Mouse (Mus musculus): ENCODE results near the gene Thoc3.
"Not testable (repeated sequence)": the region's sequence is repeated elsewhere in the genome, so short reads cannot be mapped to it uniquely, and the experiment has no call there.

Gene Thoc3

DNA sequence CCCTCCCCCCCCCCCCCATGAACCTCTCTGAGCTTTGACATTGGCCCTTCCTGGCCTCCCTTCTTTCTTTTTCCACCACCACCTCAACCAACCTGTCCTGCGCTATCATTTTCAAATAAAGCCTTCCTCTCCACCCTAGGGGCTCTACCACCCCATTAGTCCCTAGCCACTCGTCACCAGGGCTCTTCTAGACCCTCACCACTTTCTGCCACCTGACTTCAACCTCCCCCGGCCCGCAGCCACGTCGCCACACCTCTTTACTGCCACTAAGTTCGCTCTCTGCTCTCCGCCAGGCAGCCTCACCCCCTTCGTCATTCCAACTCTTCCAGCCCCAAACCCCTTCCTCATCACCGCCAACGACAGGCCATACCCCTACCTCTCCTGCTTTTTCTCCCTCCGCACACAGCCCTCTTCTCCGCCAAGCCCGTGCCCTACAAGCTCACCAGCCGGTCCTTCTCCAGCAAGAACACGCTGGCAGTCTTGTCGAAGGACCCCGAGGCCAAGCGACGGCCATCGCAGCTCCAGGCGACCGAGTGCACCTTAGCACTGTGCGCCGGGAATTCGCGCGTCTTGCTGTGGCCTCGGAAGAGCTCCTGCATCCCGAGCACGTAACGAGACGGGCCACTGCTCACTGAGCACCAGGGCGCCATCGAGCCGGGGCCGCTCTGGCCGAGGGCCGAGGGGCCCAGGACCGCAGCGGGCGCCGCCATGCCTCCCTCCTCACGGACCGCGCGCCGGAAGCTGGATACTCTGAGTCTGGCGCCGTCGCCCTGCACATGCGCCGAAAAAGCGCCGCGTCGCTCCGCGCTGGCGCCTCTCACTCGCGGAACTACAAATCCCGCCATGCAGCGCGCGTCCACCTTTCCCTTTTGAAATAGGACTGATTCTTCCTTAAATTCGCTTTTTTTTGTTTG is at the start of gene Thoc3:
TSS of gene Thoc3 (minus strand) at position 752 of the 914 bp plus-strand sequence.
- peak; percentile 75 to 86 for DNase-seq (ENCODE audit: low spot score in 2 of 2)

- DNase-seq (ENCODE audit: low spot score in 2 of 2): no peak
These were observed 37.3 kb upstream of the Thoc3 start for GRCm38 (mm10) chr13:54505920-54506319.

DNA sequence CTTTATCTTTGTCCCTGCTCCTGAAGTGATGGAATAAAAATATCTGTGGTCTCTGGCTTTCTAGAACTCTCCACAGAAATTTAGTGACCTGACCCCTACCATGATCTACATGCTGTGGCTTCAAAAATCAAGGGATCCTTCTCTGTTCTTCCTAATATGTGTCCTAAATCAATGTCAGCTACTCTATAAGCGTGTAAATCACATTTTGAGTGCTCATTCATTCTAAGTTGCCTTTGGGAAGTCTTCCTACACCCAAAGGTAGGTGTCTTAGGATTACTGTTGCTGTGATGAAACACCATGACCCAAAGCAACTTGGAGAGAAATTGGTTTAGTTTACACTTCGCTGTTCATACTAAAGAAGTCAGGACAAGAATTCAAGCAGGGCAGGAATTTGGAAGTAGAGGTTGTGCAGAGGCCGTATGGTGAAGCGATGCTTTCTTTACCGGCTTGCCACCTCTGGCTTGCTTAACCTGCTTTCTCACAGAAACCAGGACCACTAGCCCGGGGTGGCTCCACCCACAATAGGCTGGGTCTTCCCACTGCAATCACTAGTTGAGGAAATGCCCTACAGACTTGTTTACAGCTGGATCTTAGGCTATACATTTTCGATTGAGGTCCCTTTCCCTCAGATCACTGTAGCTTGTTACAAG is 36.1 kb upstream of the Thoc3 start:
- DNase-seq (ENCODE audit: low spot score in 2 of 2): no peak

GRCm38 (mm10) chr13:54503604-54504521 is 35.2 kb upstream of the Thoc3 start, which contains the start of gene Simc1:
Gene Simc1 (plus strand): TSS chr13:54503779.
- DNase-seq (ENCODE audit: low spot score in 2 of 2): peak; percentile 38 to 73

DNA sequence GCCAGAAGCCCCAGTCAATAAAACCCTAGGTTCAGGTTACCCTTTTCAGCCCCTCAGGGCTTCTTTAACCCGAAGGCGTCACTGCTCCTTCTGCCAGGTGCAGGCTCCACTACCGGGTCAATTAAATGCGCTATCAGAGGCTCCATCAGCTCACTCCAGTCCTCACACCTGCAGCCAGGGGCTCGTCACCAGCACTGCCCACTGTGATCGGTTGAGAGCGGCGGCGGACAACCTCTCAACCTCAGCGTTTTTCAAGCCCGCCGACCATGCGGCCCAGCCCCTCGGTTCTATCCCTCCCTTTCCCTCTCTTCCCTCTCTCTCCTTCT is 34.6 kb upstream of the Thoc3 start:
- no peak for DNase-seq (ENCODE audit: low spot score in 2 of 2)

GRCm38 (mm10) chr13:54501957-54502690 is 33.5 kb upstream of the Thoc3 start:
- no peak for DNase-seq (ENCODE audit: low spot score in 2 of 2)

GRCm38 (mm10) chr13:54501352-54501751 is 32.7 kb upstream of the Thoc3 start:
- no peak for DNase-seq (ENCODE audit: low spot score in 2 of 2)

DNA sequence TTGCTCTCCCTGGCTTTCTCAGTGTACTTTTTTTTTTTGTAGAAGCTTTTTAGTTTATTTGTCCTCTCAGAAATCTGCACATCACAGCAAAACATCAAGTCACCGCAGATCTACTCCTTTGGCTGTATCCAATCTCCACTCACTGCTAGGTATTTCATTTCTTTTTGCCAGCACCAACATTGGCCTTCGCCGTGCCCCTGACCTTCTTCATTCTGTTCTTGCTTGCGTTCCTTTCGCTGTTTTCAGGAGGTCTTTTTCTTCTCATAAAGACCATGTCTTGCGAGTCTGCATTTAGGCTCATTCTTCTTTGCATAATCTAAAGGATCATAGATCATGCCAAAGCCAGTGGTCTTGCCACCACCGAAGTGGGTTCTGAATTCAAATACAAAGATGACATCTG is 30.9 kb upstream of the Thoc3 start:
- DNase-seq (ENCODE audit: low spot score in 2 of 2): not testable (repeated sequence)

GRCm38 (mm10) chr13:54491381-54491780 is 22.7 kb upstream of the Thoc3 start:
- peak in 1 of 2 experiments; percentile 21 for DNase-seq (ENCODE audit: low spot score in 2 of 2)

- DNase-seq (ENCODE audit: low spot score in 2 of 2): no peak
These were observed 21.8 kb upstream of the Thoc3 start for GRCm38 (mm10) chr13:54490411-54490810.

DNA sequence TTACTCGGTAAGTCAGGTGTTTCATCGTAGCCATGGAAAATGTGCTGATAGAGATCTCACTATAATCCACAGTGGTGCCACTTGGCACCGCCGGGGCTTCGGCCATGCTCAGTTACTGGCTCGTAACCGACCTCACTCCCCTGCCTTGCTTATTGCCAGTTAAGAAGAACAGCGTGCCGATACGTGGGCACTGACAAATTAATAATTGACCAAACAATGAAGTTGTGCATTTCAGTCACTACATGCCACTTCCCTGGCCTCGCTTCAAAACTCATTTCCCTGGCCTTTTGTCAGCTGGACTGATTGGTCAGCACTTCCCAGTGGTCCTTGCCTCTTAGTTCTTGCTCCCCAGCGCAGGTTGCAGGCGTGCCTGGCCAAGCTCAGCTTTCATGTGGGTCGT is 12.8 kb upstream of the Thoc3 start:
- DNase-seq (ENCODE audit: low spot score in 2 of 2): no peak

DNA sequence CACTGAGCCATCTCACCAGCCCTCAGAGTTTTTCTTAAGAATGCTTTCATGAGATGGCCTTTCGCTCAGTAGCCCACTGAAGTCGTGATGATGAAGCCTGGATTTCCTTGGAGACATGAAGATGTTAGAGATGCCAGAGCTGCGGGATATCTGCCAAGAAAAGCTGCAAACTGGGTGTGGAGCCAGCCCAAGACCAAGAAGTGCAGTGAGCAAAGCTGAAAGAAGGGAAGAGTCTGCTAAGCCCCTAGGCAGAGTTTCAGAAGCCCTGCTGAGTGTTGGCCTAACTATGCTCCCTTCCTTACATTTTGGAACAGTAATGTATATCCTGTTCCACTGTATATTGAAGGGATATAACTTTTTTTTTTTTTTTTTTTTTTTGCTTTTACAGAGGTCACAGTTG is 10.6 kb upstream of the Thoc3 start:
- peak in 1 of 2 experiments; percentile 67 for DNase-seq (ENCODE audit: low spot score in 2 of 2)

DNA sequence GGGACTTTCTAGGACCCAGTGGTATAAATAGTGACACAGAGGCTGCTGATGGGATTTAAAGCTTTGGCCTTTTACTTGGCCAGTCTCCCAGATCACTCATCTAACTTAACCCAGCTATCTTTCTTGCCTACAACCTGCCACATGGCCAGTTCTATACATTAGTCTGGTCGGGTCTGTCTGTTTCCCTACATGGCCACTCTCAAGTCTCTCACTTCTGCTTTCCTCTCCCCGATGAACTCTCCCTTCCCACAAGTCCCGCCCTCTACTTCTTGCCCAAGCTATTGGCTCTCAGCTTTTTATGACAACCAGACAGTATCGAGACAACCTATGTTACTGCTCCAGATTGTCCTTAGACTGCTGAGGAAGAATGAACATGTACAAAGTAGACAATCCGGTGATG is 7.1 kb upstream of the Thoc3 start:
- no peak for DNase-seq (ENCODE audit: low spot score in 2 of 2)

DNA sequence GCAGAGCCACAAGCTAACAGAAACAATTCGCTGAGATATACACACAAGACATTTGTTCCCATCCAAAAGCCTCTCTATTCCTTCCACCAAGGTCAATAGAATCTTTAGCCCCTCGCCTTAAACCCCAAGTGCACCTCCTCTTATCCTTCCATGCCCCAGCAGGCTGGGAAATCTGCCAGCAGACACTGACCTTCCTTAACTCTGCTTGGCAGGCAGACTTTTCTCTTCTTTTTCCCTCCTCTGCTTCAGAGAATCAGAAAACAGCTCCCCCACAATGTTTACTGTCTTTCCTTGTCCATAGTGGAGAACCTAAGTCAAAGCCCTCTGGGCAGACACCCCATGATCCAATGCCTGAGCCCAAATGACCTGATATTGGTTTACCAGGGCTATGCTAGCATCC is 6.3 kb upstream of the Thoc3 start:
- no peak for DNase-seq (ENCODE audit: low spot score in 2 of 2)

DNA sequence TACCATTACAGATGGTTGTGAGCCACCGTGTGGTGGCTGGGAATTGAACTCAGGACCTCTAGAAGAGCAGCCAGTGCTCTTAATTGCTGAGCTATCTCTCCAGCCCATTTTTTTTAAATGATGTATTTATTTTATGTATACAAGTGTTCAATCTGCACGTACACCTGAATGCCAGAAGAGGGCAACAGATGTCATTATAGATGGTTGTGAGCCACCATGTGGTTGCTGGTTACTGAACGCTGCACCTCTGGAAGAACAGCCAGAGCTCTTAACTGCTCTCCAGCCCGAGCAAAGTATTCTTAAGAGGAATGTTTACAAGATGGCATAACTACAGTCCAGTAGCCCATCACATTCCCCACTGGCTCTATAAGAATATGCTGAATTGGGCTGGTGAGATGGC is 3.3 kb upstream of the Thoc3 start:
- no peak for DNase-seq (ENCODE audit: low spot score in 2 of 2)

GRCm38 (mm10) chr13:54469012-54469354 is 334 bp upstream of the Thoc3 start:
- no peak for DNase-seq (ENCODE audit: low spot score in 2 of 2)

DNA sequence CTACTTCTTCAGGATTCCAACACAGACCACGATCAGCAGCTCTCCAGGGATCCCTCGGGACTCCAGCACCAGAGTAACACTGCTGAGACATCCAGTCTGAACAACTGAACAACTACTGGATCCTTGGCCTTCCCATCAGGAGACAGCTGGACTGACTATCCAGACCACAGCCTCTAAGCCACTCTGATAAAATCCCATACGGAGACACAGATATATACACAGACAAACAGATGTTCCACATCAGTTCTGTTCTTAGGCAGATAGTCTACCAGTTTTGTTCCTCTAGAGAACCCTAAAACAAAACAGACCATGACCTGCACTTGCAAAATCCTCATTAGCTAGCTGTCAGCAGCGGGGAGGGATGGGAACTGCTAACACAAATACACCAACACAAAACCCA is 9.4 kb downstream of the Thoc3 start:
- DNase-seq (ENCODE audit: low spot score in 2 of 2): no peak

- no peak for DNase-seq (ENCODE audit: low spot score in 2 of 2)
These were observed 11.6 kb downstream of the Thoc3 start for GRCm38 (mm10) chr13:54457062-54457461.

DNA sequence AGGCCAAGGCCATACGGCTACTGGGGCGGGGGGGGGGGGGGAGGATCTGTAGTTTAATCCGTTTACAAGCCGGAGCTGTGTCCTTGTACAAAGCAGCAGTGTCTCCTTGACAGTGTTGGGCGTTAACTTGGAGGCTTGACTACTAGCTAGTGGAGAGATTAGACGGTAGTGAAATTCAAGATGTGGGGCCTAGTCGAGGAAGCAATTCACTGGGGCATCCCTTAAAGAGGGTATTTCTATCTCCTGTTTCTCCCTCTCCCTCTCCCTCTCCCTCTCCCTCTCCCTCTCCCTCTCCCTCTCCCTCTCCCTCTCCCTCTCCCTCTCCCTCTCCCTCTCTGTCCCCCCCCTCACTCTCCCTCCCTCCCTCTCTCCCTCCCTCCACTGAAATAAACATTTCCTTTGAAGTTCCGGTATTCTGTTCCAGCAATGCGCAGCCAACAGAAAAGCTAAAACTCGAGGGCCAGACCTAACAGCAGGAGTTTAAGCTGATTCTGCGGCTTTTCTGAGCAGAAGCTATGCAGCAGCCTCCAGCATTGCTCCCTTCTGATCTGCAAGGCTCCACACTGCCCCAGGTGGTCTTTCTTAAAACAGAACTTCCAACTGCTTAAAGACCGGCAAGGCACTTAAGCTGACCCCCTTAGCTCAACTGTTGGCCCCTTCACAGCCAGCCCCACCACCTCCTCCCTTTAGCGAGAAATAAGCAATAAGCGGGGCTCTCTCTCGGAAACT is 21.0 kb downstream of the Thoc3 start:
- peak in 1 of 2 experiments; percentile 39 for DNase-seq (ENCODE audit: low spot score in 2 of 2)

GRCm38 (mm10) chr13:54446686-54447495 is 21.8 kb downstream of the Thoc3 start:
- DNase-seq (ENCODE audit: low spot score in 2 of 2): peak; percentile 87 to 94
